Mouse (Mus musculus): Measurements from ENCODE around the gene H2afy2.

H2afy2 gene

GRCm38 (mm10) chr10:61783621-61784251 lies at the start of gene H2afy2:
Gene H2afy2, minus strand, starts transcription at chr10:61784147.
- DNase-seq (ENCODE audit: low spot score in 2 of 2) = no peak

GRCm38 (mm10) chr10:61832713-61833112 lies 48.8 kb upstream of the H2afy2 start:
- no peak for DNase-seq (ENCODE audit: low spot score in 2 of 2)

- DNase-seq (ENCODE audit: low spot score in 2 of 2) = no peak
These were observed 47.8 kb upstream of the H2afy2 start for GRCm38 (mm10) chr10:61831741-61832140.

- DNase-seq (ENCODE audit: low spot score in 2 of 2) = no peak
These were observed 47.3 kb upstream of the H2afy2 start for GRCm38 (mm10) chr10:61831251-61831650.

GRCm38 (mm10) chr10:61830817-61831216 lies 46.9 kb upstream of the H2afy2 start:
- no peak for DNase-seq (ENCODE audit: low spot score in 2 of 2)

- DNase-seq (ENCODE audit: low spot score in 2 of 2) = no peak
These were observed 45.1 kb upstream of the H2afy2 start for GRCm38 (mm10) chr10:61829046-61829445.

- no peak for DNase-seq (ENCODE audit: low spot score in 2 of 2)
These were observed 44.3 kb upstream of the H2afy2 start for GRCm38 (mm10) chr10:61827950-61828936.

- no peak for DNase-seq (ENCODE audit: low spot score in 2 of 2)
These were observed 42.9 kb upstream of the H2afy2 start for GRCm38 (mm10) chr10:61826753-61827435.

- no peak for DNase-seq (ENCODE audit: low spot score in 2 of 2)
These were observed 42.2 kb upstream of the H2afy2 start for GRCm38 (mm10) chr10:61825979-61826752.

GRCm38 (mm10) chr10:61825536-61825935 lies 41.6 kb upstream of the H2afy2 start:
- DNase-seq (ENCODE audit: low spot score in 2 of 2) = no peak

- DNase-seq (ENCODE audit: low spot score in 2 of 2) = no peak
These were observed 39.8 kb upstream of the H2afy2 start for GRCm38 (mm10) chr10:61823731-61824115.

GRCm38 (mm10) chr10:61822968-61823730 lies 39.2 kb upstream of the H2afy2 start:
- no peak for DNase-seq (ENCODE audit: low spot score in 2 of 2)

GRCm38 (mm10) chr10:61820050-61820449 lies 36.1 kb upstream of the H2afy2 start:
- DNase-seq (ENCODE audit: low spot score in 2 of 2) = no peak

- no peak for DNase-seq (ENCODE audit: low spot score in 2 of 2)
These were observed 28.0 kb upstream of the H2afy2 start for GRCm38 (mm10) chr10:61811987-61812386.

- DNase-seq (ENCODE audit: low spot score in 2 of 2) = no peak
These were observed 14.2 kb upstream of the H2afy2 start for GRCm38 (mm10) chr10:61798133-61798576.

- DNase-seq (ENCODE audit: low spot score in 2 of 2) = no peak
These were observed 11.5 kb upstream of the H2afy2 start for GRCm38 (mm10) chr10:61795458-61795857.

- no peak for DNase-seq (ENCODE audit: low spot score in 2 of 2)
These were observed 11.0 kb upstream of the H2afy2 start for GRCm38 (mm10) chr10:61794971-61795370.

GRCm38 (mm10) chr10:61793015-61793414 lies 9.1 kb upstream of the H2afy2 start:
- no peak for DNase-seq (ENCODE audit: low spot score in 2 of 2)

- DNase-seq (ENCODE audit: low spot score in 2 of 2) = no peak
These were observed 4.6 kb upstream of the H2afy2 start for GRCm38 (mm10) chr10:61788499-61788898.

- DNase-seq (ENCODE audit: low spot score in 2 of 2) = no peak
These were observed 3.8 kb upstream of the H2afy2 start for GRCm38 (mm10) chr10:61787541-61788313.

All from natural killer cell, adult 2 months (primary cell).